Mouse (Mus musculus) liver, adult 2 months (tissue): ENCODE data around the gene Cct3.

Experiments
- CTCF ChIP-seq: fragments of 200-500 bp; IDR thresholded peaks from 2 replicates; pipeline ENCODE4 v1.5.1; 2011; ENCODE audit warnings: low read depth, low read length, control low read depth
- POLR2A ChIP-seq: fragments of 200-500 bp; IDR thresholded peaks from 2 replicates; pipeline ENCODE4 v1.6.1; 2011; ENCODE audit warnings: low read length, control low read depth; ENCODE audit not compliant: insufficient read depth; ENCODE audit errors: extremely low read depth

GRCm38 (mm10) chr3:88331282-88331681 is 34.4 kb downstream of the Cct3 start:
- TF ChIP-seq POLR2A, result no peak
- TF ChIP-seq CTCF, result peak; percentile 78
